Mouse (Mus musculus): ENCODE data around the gene Hykk. TPM values are rescaled to one million over a fixed set of nuclear protein-coding genes. Genes with fewer than 3 reads are reported as not detected.

Gene Hykk
- polyA plus RNA-seq, 1 experiment, result 0.01 TPM

DNA sequence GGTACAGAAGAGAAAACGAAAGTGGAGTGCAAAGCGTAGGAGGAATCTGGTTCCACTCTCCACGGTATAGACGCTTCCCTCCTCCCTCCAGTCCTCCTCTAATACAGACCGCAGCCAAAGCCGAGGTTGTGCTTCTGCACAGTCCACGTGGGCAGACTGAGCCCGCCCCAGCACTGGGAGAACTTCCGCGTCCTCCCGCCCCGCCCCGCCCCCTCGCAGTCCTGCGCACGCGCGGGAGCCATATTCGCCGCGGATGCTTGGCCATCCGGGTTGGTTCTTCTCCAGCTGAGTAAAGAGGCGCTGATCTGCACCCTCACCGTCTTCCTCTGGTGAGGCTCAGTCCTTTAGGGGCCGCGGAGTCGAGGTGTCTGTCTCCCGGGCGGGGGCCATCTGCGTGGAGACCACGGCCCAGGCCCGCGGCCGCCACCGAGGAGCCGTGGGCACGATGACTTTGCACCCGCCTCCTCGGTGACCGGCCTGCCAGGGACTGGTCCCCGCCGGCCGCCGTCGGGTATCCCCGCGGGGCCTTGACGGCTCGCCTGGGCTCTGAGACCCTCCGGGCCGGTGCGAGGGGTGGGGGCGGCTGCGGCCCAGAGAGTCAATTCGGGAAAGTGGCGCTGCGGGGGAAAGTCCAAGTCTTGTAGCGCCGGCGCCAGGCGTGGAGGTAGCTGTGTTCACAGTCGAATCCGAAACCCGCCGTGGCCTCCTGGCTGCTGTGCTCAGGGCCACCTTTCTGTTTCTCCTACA is 33.7 kb downstream of the Hykk start, which contains the start of the genes Psma4 and AY074887:
TSS of gene Psma4 (plus strand) at position 216 of the 747 bp plus-strand sequence.
TSS of gene AY074887 (minus strand) at position 424 of the 747 bp plus-strand sequence.
- TF ChIP-seq GATA1 (IDR thresholded peaks at IDR 0.05; ENCODE audit: low read length) (no peak), TAL1 (IDR thresholded peaks at IDR 0.05; ENCODE audit: low read length) (no peak)
- peaks cover 39% of the 10 kb centered on the region for H3K36me3 ChIP-seq (ENCODE audit: control insufficient read depth)
- H3K9me3 ChIP-seq (ENCODE audit: control insufficient read depth, low read length), result no peaks in the 10 kb centered on the region
- peak within 1 kb of the TSS; percentile 86 for H3K4me3 ChIP-seq (replicated peaks)
- H3K4me1 ChIP-seq (ENCODE audit: control insufficient read depth), result peaks cover 30% of the 10 kb centered on the region
- no peaks in the 10 kb centered on the region; the same call in 1 of the 2 replicates for H3K27me3 ChIP-seq (ENCODE audit: control insufficient read depth)

GRCm38 (mm10) chr9:54961059-54961458 is 44.0 kb downstream of the Hykk start:
- TF ChIP-seq TAL1 (IDR thresholded peaks at IDR 0.05; ENCODE audit: low read length) (no peak), GATA1 (IDR thresholded peaks at IDR 0.05; ENCODE audit: low read length) (no peak)
- Histone ChIP-seq H3K27me3 (ENCODE audit: control insufficient read depth) (no peaks in the 10 kb centered on the region), H3K4me3 (replicated peaks) (no peak overlapping the region), H3K36me3 (ENCODE audit: control insufficient read depth) (peaks cover 42% of the 10 kb centered on the region), H3K9me3 (ENCODE audit: control insufficient read depth, low read length) (peaks cover 9% of the 10 kb centered on the region), H3K4me1 (ENCODE audit: control insufficient read depth) (no peaks in the 10 kb centered on the region)

- H3K36me3 ChIP-seq (ENCODE audit: control insufficient read depth), result peaks cover 16% of the 10 kb centered on the region
- H3K27me3 ChIP-seq (ENCODE audit: control insufficient read depth), result no peaks in the 10 kb centered on the region
- H3K4me3 ChIP-seq (replicated peaks), result no peak overlapping the region
- no peaks in the 10 kb centered on the region for H3K4me1 ChIP-seq (ENCODE audit: control insufficient read depth)
- TF ChIP-seq TAL1 (IDR thresholded peaks at IDR 0.05; ENCODE audit: low read length) (no peak), GATA1 (IDR thresholded peaks at IDR 0.05; ENCODE audit: low read length) (no peak)
- peaks cover 13% of the 10 kb centered on the region for H3K9me3 ChIP-seq (ENCODE audit: control insufficient read depth, low read length)
Observed at GRCm38 (mm10) chr9:54963669-54964068, 46.6 kb downstream of the Hykk start.

DNA sequence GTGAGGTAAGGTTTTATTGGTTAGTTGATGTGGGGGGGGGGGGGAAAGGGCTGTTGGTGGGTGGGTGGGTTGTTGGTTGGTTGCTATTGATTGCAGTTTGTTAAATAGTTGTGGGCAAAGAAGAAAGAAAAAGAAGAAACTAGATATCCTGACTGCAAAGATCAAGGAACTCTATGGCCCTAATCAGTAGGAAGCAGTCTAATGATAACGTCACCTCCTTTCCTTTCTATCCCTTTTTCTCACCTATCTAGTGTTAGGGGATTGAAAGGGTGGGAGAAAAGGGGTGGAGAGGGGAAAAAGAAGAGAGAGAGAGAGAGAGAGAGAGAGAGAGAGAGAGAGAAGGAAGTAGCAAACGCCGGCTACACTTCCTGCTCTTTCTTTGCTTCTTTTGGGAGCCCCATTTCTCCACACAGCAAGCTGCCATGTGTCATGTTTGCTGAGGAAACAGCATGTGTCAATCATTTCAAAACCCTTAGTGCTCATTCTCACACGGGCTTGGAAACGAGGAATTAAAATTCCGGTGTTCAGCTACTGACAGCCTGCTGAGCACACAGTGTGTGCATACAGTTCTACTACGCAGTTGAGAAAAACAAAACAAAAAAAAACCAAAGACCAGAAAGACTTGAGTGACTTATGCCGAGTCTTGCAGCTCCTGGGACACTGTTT is 53.0 kb downstream of the Hykk start:
- no peak overlapping the region for H3K4me3 ChIP-seq (replicated peaks)
- no peaks in the 10 kb centered on the region for H3K27me3 ChIP-seq (ENCODE audit: control insufficient read depth)
- H3K36me3 ChIP-seq (ENCODE audit: control insufficient read depth), result no peaks in the 10 kb centered on the region
- H3K9me3 ChIP-seq (ENCODE audit: control insufficient read depth, low read length), result peaks cover 4% of the 10 kb centered on the region; the same call in 1 of the 2 replicates
- TF ChIP-seq GATA1 (IDR thresholded peaks at IDR 0.05; ENCODE audit: low read length) (no peak), TAL1 (IDR thresholded peaks at IDR 0.05; ENCODE audit: low read length) (no peak)
- no peaks in the 10 kb centered on the region for H3K4me1 ChIP-seq (ENCODE audit: control insufficient read depth)

DNA sequence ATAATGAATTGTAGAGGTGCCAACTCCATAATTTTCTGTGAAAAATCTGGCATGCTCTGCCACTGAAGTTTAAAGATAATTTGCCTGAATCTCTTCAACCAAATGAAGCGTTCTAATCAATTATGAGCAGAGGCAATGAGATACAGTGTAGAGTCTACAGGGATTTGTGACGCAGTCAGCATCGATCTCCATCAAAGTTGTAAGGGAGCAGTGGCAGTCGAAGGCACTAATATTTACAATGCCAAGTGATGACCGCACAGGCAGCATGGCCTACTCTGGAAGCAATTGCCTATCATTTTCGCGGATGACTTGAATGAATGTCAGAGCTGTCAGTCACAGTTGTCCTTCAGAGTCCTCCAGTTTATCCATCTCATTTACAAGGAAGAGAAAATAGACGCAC is 63.6 kb downstream of the Hykk start, which contains the start of gene Chrna5:
TSS of gene Chrna5 (plus strand) at position 207 of the 400 bp plus-strand sequence.
- peaks cover 63% of the 10 kb centered on the region for H3K27me3 ChIP-seq (ENCODE audit: control insufficient read depth)

GRCm38 (mm10) chr9:54981291-54982191 is 64.5 kb downstream of the Hykk start:
- TF ChIP-seq TAL1 (IDR thresholded peaks at IDR 0.05; ENCODE audit: low read length) (no peak), GATA1 (IDR thresholded peaks at IDR 0.05; ENCODE audit: low read length) (no peak)
- Histone ChIP-seq H3K4me1 (ENCODE audit: control insufficient read depth) (peaks cover 7% of the 10 kb centered on the region), H3K27me3 (ENCODE audit: control insufficient read depth) (peaks cover 63% of the 10 kb centered on the region), H3K36me3 (ENCODE audit: control insufficient read depth) (no peaks in the 10 kb centered on the region), H3K4me3 (replicated peaks) (peak overlapping the region; percentile 51), H3K9me3 (ENCODE audit: control insufficient read depth, low read length) (no peaks in the 10 kb centered on the region; the same call in 1 of the 2 replicates)

More for the DNA sequence above, 63.6 kb downstream of the Hykk start, which contains the start of gene Chrna5:
- Histone ChIP-seq H3K4me1 (ENCODE audit: control insufficient read depth) (peaks cover 7% of the 10 kb centered on the region), H3K36me3 (ENCODE audit: control insufficient read depth) (no peaks in the 10 kb centered on the region), H3K9me3 (ENCODE audit: control insufficient read depth, low read length) (no peaks in the 10 kb centered on the region; the same call in 1 of the 2 replicates), H3K4me3 (replicated peaks) (peak within 1 kb of the TSS; percentile 51)
- TF ChIP-seq GATA1 (IDR thresholded peaks at IDR 0.05; ENCODE audit: low read length) (no peak), TAL1 (IDR thresholded peaks at IDR 0.05; ENCODE audit: low read length) (no peak)

- Histone ChIP-seq H3K4me1 (ENCODE audit: control insufficient read depth) (peaks cover 7% of the 10 kb centered on the region), H3K36me3 (ENCODE audit: control insufficient read depth) (no peaks in the 10 kb centered on the region), H3K4me3 (replicated peaks) (no peak overlapping the region), H3K9me3 (ENCODE audit: control insufficient read depth, low read length) (no peaks in the 10 kb centered on the region; the same call in 1 of the 2 replicates), H3K27me3 (ENCODE audit: control insufficient read depth) (peaks cover 63% of the 10 kb centered on the region)
- TF ChIP-seq GATA1 (IDR thresholded peaks at IDR 0.05; ENCODE audit: low read length), result no peak
- TF ChIP-seq TAL1 (IDR thresholded peaks at IDR 0.05; ENCODE audit: low read length), result no peak
Observed at GRCm38 (mm10) chr9:54982401-54982800, 65.3 kb downstream of the Hykk start.

- Histone ChIP-seq H3K27me3 (ENCODE audit: control insufficient read depth) (peaks cover 7% of the 10 kb centered on the region), H3K9me3 (ENCODE audit: control insufficient read depth, low read length) (no peaks in the 10 kb centered on the region), H3K4me3 (replicated peaks) (no peak overlapping the region), H3K36me3 (ENCODE audit: control insufficient read depth) (no peaks in the 10 kb centered on the region), H3K4me1 (ENCODE audit: control insufficient read depth) (peaks cover 1% of the 10 kb centered on the region; the same call in 1 of the 2 replicates)
- no peak for TF ChIP-seq TAL1 (IDR thresholded peaks at IDR 0.05; ENCODE audit: low read length)
- TF ChIP-seq GATA1 (IDR thresholded peaks at IDR 0.05; ENCODE audit: low read length), result no peak
Observed at GRCm38 (mm10) chr9:54990362-54990761, 73.3 kb downstream of the Hykk start.
